Mouse (Mus musculus) cerebellum, postnatal 10 days (tissue): ENCODE data around the gene Oxnad1.
"Not testable (repeated sequence)": the region's sequence is repeated elsewhere in the genome, so short reads cannot be mapped to it uniquely, and the experiment has no call there.

Source experiments
- DNase-seq, 2 experiments: peaks; one replicate each; pipeline ENCODE4 v3.0.0; 2021; ENCODE audit warnings: mixed read lengths in 2 of 2

Oxnad1 gene

GRCm38 (mm10) chr14:32084761-32085485 is at the start of gene Oxnad1:
Gene Oxnad1, plus strand, starts transcription at chr14:32085374.
- no peak for DNase-seq

GRCm38 (mm10) chr14:32036482-32036881 is 48.7 kb upstream of the Oxnad1 start:
- DNase-seq, result no peak

- DNase-seq, result no peak
These were observed 47.4 kb upstream of the Oxnad1 start for GRCm38 (mm10) chr14:32037661-32038252.

- DNase-seq, result no peak
These were observed 43.1 kb upstream of the Oxnad1 start for GRCm38 (mm10) chr14:32042108-32042507.

GRCm38 (mm10) chr14:32046357-32046756 is 38.8 kb upstream of the Oxnad1 start:
- no peak for DNase-seq

- no peak for DNase-seq
These were observed 35.0 kb upstream of the Oxnad1 start for GRCm38 (mm10) chr14:32050171-32050570.

GRCm38 (mm10) chr14:32053895-32054294 is 31.3 kb upstream of the Oxnad1 start:
- no peak for DNase-seq

GRCm38 (mm10) chr14:32054788-32055187 is 30.4 kb upstream of the Oxnad1 start:
- DNase-seq, result no peak

GRCm38 (mm10) chr14:32055781-32056180 is 29.4 kb upstream of the Oxnad1 start:
- DNase-seq, result no peak

GRCm38 (mm10) chr14:32056675-32057074 is 28.5 kb upstream of the Oxnad1 start:
- DNase-seq, result peak; percentile 64 to 73

- DNase-seq, result no peak
These were observed 27.5 kb upstream of the Oxnad1 start for GRCm38 (mm10) chr14:32057664-32058063.

- DNase-seq, result no peak
These were observed 23.8 kb upstream of the Oxnad1 start for GRCm38 (mm10) chr14:32061398-32061797.

GRCm38 (mm10) chr14:32072807-32073206 is 12.4 kb upstream of the Oxnad1 start:
- no peak for DNase-seq

- peak; percentile 59 to 68 for DNase-seq
These were observed 11.9 kb upstream of the Oxnad1 start for GRCm38 (mm10) chr14:32073211-32073685.

GRCm38 (mm10) chr14:32073901-32074300 is 11.3 kb upstream of the Oxnad1 start:
- DNase-seq, result peak; percentile 60 to 64

- peak; percentile 88 to 90 for DNase-seq
These were observed 8.1 kb upstream of the Oxnad1 start for GRCm38 (mm10) chr14:32076896-32077575.

- no peak for DNase-seq
These were observed 4.1 kb upstream of the Oxnad1 start for GRCm38 (mm10) chr14:32081026-32081425.

- no peak for DNase-seq
These were observed 2.3 kb upstream of the Oxnad1 start for GRCm38 (mm10) chr14:32082891-32083290.

- no peak for DNase-seq
These were observed 1.7 kb upstream of the Oxnad1 start for GRCm38 (mm10) chr14:32083466-32083865.

- DNase-seq, result peak; percentile 99
These were observed 470 bp downstream of the Oxnad1 start, which contains the start of gene Dph3 for GRCm38 (mm10) chr14:32085486-32086201. Gene Dph3, minus strand, starts transcription at chr14:32085729.

GRCm38 (mm10) chr14:32086226-32086625 is 1.1 kb downstream of the Oxnad1 start:
- peak in 1 of 2 experiments; percentile 39 for DNase-seq

- not testable (repeated sequence) for DNase-seq
These were observed 2.5 kb downstream of the Oxnad1 start for GRCm38 (mm10) chr14:32087584-32088248.
